Mouse (Mus musculus): ENCODE measurements around the gene Rffl.
"Not testable (repeated sequence)": the region's sequence is repeated elsewhere in the genome, so short reads cannot be mapped to it uniquely, and the experiment has no call there.

The Rffl gene

GRCm38 (mm10) chr11:82846079-82846436 lies 25.0 kb downstream of the Rffl start:
- DNase-seq (ENCODE audit: low read depth, low spot score) = no peak

- peak; percentile 87 for DNase-seq (ENCODE audit: low read depth, low spot score)
Observed at GRCm38 (mm10) chr11:82845415-82846078, 25.5 kb downstream of the Rffl start.

DNA sequence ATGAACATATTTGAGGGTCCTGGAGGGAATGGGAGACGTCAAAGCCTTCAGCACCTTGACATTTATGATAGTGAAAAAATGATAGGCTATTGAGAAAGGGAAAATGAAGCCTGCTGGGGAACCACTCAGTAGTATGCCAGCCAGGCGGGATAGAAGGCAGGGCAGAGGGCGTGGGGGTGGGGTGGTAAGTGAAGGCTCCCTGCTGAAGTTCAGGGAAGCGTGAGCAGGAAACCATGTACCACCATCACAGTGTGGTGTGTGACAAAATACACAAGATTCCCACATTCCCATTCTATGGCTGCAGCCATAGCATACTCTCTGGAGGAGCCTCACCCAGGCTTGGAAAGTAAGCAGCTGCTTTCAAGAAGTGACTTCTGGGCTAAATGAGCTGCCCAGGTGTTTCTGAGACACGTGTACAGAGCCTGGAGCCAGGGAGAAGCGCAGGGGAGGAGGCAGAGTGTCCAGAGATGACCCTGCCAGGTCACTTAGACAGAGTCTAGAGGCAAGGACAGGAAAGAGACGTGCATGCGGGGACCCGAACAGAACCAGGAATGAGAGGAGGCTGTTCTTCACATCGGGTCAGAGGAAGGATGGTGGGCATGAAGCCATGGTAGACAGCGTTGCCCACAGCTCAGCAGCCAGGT lies 26.1 kb downstream of the Rffl start:
- no peak for DNase-seq (ENCODE audit: low read depth, low spot score)

- DNase-seq (ENCODE audit: low read depth, low spot score) = no peak
Observed at GRCm38 (mm10) chr11:82838511-82838910, 32.5 kb downstream of the Rffl start.

DNA sequence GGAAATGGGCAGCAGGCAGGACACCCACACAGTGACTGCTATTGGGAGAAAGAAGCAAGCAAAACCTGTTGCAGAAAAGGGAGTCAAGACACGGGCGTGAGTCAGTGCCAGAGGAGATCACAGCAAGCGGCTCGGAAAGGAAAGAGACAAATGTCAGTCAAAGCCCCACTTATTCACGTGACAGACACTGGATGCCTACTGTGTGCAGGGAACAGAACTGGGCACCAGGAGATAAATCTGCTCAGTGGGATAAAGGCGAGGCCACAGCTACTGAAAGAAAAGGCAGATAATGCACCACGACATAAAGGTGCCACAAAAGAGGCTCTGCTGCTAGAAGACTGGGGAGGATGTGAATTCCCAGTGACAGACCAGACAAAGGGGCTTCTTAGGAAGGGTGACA lies 33.2 kb downstream of the Rffl start:
- DNase-seq (ENCODE audit: low read depth, low spot score) = no peak

DNA sequence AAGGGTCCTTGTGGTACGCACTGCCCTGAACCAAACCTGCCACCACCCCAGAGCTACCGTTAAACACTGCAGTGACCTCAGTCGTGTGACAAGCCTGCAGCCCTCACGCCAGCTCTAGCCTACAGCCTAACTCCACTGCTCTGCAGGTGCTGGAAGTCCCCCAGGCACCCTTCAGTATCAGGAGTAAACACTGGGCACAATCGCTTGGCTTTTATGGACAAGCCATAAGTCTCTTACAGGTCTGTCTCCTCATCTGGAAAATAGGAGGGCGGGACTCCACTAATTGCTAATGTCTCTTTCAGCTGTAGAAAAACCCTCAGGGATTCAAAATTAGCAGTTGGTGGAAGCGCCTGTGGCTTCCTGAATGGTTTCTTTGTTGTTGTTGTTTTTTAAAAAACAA lies 33.8 kb downstream of the Rffl start:
- DNase-seq (ENCODE audit: low read depth, low spot score) = no peak

DNA sequence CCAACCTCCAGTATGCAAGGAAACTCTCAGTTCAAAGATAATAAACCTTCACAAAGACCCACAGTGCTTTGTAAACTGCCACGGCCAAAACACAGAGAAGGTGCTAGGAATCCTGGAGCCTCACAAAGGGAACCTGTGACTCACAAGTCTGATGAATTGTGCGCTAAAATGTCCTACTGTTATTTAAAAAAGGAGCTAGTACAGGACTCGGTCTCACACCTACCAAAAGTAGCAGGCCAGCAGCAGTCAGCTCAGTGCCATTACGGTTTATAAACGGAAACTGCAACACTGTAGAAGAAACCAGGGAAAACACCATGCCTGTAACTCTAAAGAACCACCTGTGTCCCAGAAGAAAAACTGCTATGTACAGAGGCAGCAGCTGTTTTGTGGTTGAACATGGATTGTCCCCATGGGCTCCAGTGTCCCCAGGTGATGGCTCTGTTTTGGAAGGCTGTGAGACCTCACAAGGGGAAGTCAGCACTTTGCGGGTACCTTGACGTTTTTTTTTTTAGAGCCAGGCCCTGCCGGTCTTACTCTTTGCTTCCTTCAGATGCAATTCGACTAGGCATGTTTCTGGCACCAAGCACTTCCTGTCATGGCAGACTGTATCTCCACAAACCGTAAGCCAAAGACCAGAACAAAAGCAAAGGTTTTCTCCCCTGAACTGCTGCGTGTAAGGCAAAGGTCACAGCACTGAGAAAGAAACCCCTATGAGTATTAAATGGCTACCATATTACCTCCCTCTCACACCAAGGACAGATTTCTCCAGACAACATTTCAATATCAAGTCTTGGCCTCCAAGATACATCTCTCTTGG lies 35.2 kb downstream of the Rffl start:
- DNase-seq (ENCODE audit: low read depth, low spot score) = no peak

DNA sequence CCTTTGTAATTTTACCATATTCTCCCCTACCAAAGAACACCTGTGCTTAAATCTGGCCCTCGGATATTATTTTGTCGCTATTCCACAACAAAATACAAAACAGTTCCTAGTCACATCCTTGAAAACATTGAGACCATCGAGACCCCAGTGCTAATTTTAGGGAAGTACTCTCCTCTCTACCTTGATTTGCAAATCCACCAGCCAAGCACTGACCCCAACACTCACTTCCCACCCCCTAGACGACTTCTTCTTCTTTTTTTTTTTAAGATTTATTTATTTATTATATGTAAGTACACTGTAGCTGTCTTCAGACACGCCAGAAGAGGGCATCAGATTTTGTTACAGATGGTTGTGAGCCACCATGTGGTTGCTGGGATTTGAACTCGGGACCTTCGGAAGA lies 36.7 kb downstream of the Rffl start:
- DNase-seq (ENCODE audit: low read depth, low spot score) = not testable (repeated sequence)

- DNase-seq (ENCODE audit: low read depth, low spot score) = no peak
Observed at GRCm38 (mm10) chr11:82833929-82834328, 37.1 kb downstream of the Rffl start.

GRCm38 (mm10) chr11:82832402-82832801 lies 38.6 kb downstream of the Rffl start:
- DNase-seq (ENCODE audit: low read depth, low spot score) = not testable (repeated sequence)

DNA sequence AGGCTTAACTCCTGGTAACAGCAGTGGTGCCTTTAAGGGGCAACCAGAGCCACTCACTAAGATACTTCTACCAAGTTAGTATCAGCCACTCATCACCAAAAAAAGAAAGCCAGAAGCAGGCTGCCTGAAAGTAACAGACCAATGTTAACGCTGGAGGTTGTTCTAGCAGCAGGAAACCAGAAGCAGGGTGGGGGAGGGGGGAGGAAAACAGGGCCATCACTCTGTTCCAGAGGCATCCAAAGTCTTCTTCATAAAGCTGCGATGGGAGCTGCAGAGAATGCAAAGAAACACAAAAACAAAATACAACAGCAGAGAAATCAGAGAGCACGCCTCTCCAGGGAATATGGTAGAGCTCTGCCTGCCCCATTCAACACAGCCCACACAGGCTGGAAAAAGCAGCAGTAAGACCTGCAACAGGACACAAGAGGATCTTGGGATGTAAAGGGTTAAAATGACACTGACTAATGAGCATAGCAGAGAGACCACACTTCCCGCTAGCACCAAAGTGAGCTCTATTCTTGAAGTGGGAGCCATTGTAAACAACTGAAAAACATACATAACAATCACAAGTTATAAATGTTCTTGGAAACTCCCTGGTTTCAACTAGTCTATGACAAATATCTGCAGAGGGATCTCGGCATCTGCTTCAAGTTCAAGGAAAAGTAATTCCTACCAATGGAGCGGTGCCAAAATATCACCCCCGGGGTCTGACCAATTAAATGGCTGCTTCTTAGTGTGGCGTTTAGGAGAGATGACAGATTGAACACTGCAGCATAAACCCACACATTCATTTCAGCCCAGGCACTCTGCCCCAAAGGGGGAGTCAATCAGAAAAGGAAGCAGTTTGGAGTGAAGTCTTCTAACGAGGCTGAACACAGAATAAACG lies 39.8 kb downstream of the Rffl start:
- DNase-seq (ENCODE audit: low read depth, low spot score) = peak; percentile 60

GRCm38 (mm10) chr11:82826818-82827217 lies 44.2 kb downstream of the Rffl start:
- DNase-seq (ENCODE audit: low read depth, low spot score) = no peak

GRCm38 (mm10) chr11:82820788-82821456 lies 50.1 kb downstream of the Rffl start:
- no peak for DNase-seq (ENCODE audit: low read depth, low spot score)

GRCm38 (mm10) chr11:82819350-82819749 lies 51.7 kb downstream of the Rffl start:
- peak; percentile 67 for DNase-seq (ENCODE audit: low read depth, low spot score)

DNA sequence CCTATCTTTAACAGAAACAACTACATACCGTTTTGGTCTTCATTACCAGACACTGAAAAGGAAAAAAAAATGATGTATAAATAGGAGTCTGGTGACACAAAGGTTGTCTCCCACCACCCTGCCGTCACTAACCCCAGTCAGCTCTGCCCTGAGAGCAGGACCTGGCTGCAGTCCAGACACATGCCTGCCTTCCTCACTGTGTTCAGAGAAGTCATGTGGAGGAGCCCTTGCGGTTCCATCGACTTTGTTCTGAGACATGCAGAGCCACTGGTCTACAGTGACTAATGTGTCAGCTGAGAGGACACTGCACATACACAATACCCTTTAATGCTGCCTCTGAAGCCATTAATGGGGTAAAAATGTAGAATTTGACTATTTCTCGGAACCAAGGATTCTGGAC lies 62.5 kb downstream of the Rffl start:
- no peak for DNase-seq (ENCODE audit: low read depth, low spot score)

DNA sequence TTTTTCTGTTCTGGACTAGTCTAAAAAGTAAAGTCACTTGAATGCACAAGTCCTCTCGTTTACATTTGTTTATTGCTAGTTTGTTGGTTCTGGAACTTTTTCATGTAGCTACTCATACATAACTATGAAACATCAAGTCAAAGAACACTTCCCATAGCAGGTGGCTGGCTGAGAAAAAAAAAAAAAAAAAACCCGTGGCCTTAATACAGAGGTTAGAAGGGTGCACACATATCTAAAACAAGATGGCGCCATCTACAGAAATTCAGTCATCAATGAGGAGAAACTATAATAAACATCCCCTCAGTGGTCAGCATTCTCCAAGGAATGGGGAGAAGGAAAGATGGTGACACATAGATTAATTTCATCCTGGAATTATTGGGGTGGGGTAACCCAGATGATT lies 63.6 kb downstream of the Rffl start:
- DNase-seq (ENCODE audit: low read depth, low spot score) = no peak

DNA sequence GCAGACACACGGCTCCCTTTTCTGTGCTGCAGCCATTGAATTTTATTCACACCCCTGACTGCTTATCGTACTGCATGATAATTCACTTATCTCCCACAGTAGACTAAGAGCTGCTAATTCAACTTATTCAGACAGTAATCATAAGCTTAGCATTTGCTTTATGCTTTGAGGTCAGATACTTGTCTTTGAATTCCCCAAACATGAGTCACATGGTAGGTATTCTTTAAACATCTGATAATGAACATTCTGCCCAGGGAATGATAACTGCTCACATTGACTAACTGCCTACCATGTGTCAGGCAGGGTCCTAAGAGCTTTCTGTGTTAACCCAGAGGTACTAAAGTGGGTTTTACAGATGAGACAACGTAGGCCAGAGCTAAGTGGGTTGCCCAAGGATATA lies 64.4 kb downstream of the Rffl start:
- peak; percentile 62 for DNase-seq (ENCODE audit: low read depth, low spot score)

GRCm38 (mm10) chr11:82783453-82783852 lies 87.6 kb downstream of the Rffl start:
- DNase-seq (ENCODE audit: low read depth, low spot score) = no peak

GRCm38 (mm10) chr11:82782197-82782596 lies 88.8 kb downstream of the Rffl start:
- no peak for DNase-seq (ENCODE audit: low read depth, low spot score)

GRCm38 (mm10) chr11:82780983-82781903 lies 89.8 kb downstream of the Rffl start, which contains the start of gene Lig3:
Gene Lig3, plus strand, starts transcription at chr11:82781108.
- DNase-seq (ENCODE audit: low read depth, low spot score) = peak; percentile 93
